Mouse (Mus musculus): ENCODE results near the gene Sh3gl1.

The Sh3gl1 gene

DNA sequence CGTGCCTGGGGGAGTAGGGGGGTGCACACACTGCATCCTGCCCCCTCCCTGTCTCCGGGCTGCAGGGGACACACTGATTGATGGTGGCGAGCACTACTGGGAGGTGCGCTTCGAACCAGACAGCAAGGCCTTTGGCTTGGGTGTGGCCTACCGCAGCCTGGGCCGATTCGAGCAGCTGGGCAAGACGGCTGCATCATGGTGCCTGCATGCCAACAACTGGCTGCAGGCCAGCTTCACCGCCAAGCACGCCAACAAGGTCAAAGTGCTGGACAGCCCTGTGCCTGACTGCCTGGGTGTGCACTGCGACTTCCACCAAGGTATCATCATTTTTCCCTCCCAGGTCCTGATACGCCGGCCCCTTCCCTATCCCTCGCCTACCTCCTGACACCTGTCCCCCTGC lies 40.4 kb downstream of the Sh3gl1 start:
- no peak for DNase-seq (ENCODE audit: low spot score)

DNA sequence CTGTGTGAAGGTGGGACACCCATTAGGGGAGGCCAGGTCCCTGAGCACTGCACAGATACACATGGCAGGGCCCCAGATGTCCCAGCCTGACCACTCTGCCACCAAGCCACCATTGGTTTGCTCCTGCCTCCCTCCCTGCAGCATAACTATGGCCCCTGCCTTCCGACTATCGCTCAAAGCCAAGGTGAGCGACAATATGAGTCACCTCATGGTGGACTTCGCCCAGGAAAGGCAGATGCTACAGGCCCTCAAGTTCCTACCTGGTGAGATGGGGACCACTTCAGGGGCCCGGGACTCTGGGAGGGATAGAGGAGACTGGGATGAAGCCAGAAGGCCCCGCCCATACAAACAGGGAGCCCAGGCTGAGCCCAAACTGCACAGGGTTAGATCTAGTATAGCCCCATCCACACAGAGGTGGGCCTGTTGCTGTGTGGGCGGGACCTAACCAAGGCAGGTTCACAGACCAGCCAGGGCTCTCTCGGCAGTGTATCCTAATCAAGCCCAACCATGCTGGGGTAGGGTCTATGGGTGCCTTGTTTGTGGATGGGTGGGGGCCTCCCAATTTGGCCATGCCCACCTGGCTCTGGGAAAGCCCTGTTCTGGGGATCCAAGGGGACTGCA lies 46.0 kb downstream of the Sh3gl1 start:
- no peak for DNase-seq (ENCODE audit: low spot score)

GRCm38 (mm10) chr17:55986030-55986961 lies 50.1 kb downstream of the Sh3gl1 start, which contains the start of gene Fsd1:
Fsd1 (plus strand) TSS chr17:55986509.
- DNase-seq (ENCODE audit: low spot score), result peak; percentile 93

DNA sequence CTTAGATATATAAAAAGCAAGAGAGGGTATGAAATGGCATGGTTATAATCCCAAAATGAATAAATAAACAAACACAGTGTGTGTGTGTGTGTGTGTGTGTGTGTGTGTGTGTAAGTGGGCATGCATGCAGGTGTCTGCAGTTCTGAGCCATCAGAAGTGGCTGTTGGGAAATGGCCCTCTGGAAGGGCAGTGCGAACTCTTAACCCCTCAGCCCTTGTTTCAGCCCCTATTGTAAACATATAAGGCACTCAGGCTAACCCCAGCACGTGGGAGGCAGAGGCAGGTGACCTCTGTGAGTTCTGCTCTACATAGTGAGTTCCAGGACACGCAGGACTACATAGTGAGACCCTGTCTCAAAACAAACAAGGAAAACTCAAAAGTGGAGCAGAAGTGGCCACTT lies 59.1 kb downstream of the Sh3gl1 start:
- DNase-seq (ENCODE audit: low spot score), result no peak

DNA sequence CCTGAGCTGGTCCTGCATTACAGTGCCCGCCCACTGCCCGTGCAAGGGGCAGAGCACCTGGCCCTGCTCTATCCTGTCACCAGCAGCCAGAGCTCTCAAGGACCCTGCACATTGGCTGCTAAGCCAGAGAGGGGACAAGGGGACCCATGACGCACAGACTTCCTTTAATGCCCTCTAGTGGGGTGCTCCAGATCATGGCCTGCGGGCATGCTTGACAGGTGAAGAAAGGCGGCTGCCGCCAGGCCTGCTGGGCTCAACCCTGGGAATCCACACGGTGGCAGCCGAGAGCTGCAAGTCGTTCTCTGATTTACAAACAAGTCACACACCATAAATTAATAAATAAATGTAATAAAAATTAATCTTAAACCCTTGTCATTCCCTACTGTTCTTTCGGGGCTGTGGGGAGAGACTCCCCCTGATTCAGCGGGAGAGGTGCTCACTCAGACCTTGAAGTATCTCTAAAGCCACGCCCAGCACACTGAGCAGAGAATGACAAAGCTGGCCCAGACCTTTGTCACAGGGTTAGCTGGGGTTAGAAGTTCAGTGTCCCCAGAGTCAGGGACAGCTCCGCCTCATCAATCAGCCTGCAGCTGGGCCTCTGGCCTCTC lies 60.1 kb downstream of the Sh3gl1 start:
- peak; percentile 79 for DNase-seq (ENCODE audit: low spot score)

- no peak for DNase-seq (ENCODE audit: low spot score)
Observed at GRCm38 (mm10) chr17:55971453-55971852, 65.0 kb downstream of the Sh3gl1 start.

GRCm38 (mm10) chr17:55969966-55970891 lies 66.2 kb downstream of the Sh3gl1 start, which contains the start of gene Shd:
Shd (plus strand) TSS chr17:55970467.
- DNase-seq (ENCODE audit: low spot score), result peak; percentile 81

- peak; percentile 53 for DNase-seq (ENCODE audit: low spot score)
Observed at GRCm38 (mm10) chr17:55969560-55969959, 66.9 kb downstream of the Sh3gl1 start.

DNA sequence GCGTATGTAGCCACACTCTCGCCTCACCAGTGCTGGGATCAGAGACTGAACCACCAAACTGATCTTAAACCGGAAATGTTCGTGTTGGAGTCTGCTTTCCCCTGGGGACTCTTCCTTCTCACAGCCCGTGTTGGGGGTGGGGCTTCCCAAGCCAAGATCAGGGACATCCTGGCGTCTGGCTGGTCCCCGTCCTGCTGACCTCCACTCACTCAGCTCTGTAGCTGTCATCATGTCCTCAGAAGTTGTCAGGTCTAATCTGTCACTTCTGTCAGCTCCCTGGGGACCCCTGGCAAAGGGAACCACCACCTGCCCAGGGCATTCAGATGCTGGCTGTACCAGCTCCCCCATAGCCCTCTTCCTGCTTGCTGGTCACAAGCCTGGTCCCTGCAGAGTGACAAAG lies 68.2 kb downstream of the Sh3gl1 start:
- DNase-seq (ENCODE audit: low spot score), result no peak

- DNase-seq (ENCODE audit: low spot score), result no peak
Observed at GRCm38 (mm10) chr17:55967186-55967585, 69.2 kb downstream of the Sh3gl1 start.

Data from embryo, embryonic 10 days (tissue).